ENCODE assay signal across 8 mouse cellular contexts in the genomic region with DNA sequence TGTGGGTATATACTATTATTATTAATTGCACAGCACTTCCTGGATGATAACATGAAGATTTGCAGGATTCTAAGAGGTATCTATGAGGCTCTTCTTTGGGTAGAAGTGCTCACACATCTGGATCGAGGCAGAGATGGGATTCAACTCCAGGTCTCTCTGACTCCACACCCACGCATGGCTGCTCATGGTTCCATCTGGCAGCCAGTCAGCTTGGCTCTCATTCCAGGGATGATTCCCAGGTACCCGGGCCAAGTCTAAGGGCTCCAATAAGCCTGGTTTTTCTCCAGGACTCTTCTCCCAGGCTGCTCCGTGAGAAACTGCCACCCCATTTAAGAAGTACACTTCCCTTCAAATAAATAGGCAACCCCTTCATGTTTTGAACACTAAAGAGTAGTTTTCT.
DNase-seq lines count a peak whose midpoint lies in the region.

No protein-coding gene starts in this region.

- intact Hi-C loops in heart, postnatal 14 days (cut with DNase I), result no loop called here

- DNase-seq in layer of hippocampus, postnatal 10 days (ENCODE audit: low spot score in 2 of 2), result peak; percentile 25 to 40
- no peak for DNase-seq in layer of hippocampus, adult 9-11 months
- peak; percentile 91 to 93 for DNase-seq in cerebellum, postnatal 10 days
- peak; percentile 43 to 64 for DNase-seq in heart, postnatal 14 days
- DNase-seq in right cerebral cortex, adult 2 months (ENCODE audit: low spot score in 2 of 2), result peak; percentile 36 to 43
- no peak for DNase-seq in spleen, adult 12 weeks (ENCODE audit: low spot score)
- no peak for DNase-seq in embryo, embryonic 10.5 days (ENCODE audit: low spot score)
- no peak for DNase-seq in embryo, embryonic 10 days (ENCODE audit: low spot score)

Comparison
In these comparisons a context has a peak if more than half of its experiments do, and no peak if none do; other contexts are left out.
1. DNase-seq: peak in layer of hippocampus, postnatal 10 days (2 of 2), cerebellum, postnatal 10 days (2 of 2), heart, postnatal 14 days (2 of 2) and right cerebral cortex, adult 2 months (2 of 2); none in layer of hippocampus, adult 9-11 months (single experiment), spleen, adult 12 weeks (single experiment), embryo, embryonic 10.5 days (single experiment) and embryo, embryonic 10 days (single experiment).